Mouse (Mus musculus): ENCODE results near the gene Trcg1. TPM values are rescaled to one million over a fixed set of nuclear protein-coding genes. Genes with fewer than 3 reads are reported as not detected.
"Not testable (repeated sequence)": the region's sequence is repeated elsewhere in the genome, so short reads cannot be mapped to it uniquely, and the experiment has no call there.

Trcg1 gene
- polyA plus RNA-seq, 1 experiment from 2014 or later: not detected

DNA sequence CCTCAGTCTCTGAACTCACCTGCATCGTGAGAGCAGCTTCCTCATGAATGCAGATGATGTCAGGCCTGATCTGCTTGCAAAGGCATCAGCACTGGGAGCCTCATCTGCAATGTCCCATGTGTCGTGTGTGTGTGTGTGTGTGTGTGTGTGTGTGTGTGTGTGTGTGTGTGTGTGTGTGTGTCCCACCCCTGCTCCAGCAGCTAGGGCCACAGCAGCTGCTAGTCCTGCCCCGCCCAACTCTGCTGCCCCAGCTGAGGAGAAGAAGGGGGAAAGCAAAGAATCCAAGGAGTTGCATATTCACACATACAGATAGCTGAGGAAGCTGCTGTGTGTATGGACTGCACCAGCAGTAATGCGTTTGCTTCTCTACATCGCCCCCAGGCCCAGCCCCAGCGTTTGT, 19.1 kb upstream of the Trcg1 start:
- no peak overlapping the region for H3K4me3 ChIP-seq (ENCODE audit: low read depth, low read length)
- H3K36me3 ChIP-seq (ENCODE audit: control insufficient read depth, insufficient read depth, low read length): no peaks in the 10 kb centered on the region
- no peak for DNase-seq (ENCODE audit: low spot score)
- no peak overlapping the region for H3K27ac ChIP-seq (ENCODE audit: low read depth)
- no peak overlapping the region for H3K4me2 ChIP-seq (ENCODE audit: low read length)
- H3K4me1 ChIP-seq (replicated peaks; ENCODE audit: control insufficient read depth, insufficient read depth, low read length): 0 out of 2 replicates have a peak, but pooled peaks cover 7% of the 10 kb centered on the region
- H3K9ac ChIP-seq (ENCODE audit: low read length): no peak overlapping the region
- ATAC-seq (replicated peaks; ENCODE audit: low FRiP score, low TSS enrichment, low read depth): no peak
- H3K9me3 ChIP-seq (ENCODE audit: control insufficient read depth, low read length): no peaks in the 10 kb centered on the region
- no peaks in the 10 kb centered on the region for H3K27me3 ChIP-seq (replicated peaks; ENCODE audit: control insufficient read depth, insufficient read depth, low read length)
- WGBS: 78% methylated on average over 6 of the region's 6 CpGs

DNA sequence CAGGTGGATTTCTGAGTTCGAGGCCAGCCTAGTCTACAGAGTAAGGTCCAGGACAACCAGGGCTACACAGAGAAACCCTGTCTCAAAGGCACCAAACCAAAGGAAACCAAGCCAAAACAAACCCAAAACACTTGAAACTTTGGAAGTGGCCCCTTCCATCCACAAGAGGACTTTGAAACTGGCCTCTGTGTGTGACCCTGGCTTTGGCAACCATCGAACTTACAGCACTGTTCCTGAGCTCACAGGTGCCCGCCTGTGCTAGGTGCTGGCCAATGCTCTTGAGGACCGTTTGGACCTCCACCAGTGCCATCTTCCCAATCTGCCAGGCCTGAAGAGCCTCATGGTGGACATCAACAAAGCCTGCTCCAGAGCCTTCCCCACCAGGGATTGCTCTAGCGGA, 17.6 kb upstream of the Trcg1 start:
- ATAC-seq (replicated peaks; ENCODE audit: low FRiP score, low TSS enrichment, low read depth): no peak
- H3K9ac ChIP-seq (ENCODE audit: low read length): no peak overlapping the region
- 0 out of 2 replicates have a peak, but pooled peaks cover 3% of the 10 kb centered on the region for H3K4me1 ChIP-seq (replicated peaks; ENCODE audit: control insufficient read depth, insufficient read depth, low read length)
- H3K36me3 ChIP-seq (ENCODE audit: control insufficient read depth, insufficient read depth, low read length): no peaks in the 10 kb centered on the region
- H3K9me3 ChIP-seq (ENCODE audit: control insufficient read depth, low read length): no peaks in the 10 kb centered on the region
- 83% methylated on average over 5 of the region's 5 CpGs for WGBS
- H3K4me3 ChIP-seq (ENCODE audit: low read depth, low read length): no peak overlapping the region
- H3K27ac ChIP-seq (ENCODE audit: low read depth): no peak overlapping the region
- no peak overlapping the region for H3K4me2 ChIP-seq (ENCODE audit: low read length)
- DNase-seq (ENCODE audit: low spot score): no peak
- H3K27me3 ChIP-seq (replicated peaks; ENCODE audit: control insufficient read depth, insufficient read depth, low read length): no peaks in the 10 kb centered on the region

GRCm38 (mm10) chr9:57219511-57219910, 16.8 kb upstream of the Trcg1 start:
- Histone ChIP-seq H3K4me2 (ENCODE audit: low read length) (no peak overlapping the region), H3K4me1 (replicated peaks; ENCODE audit: control insufficient read depth, insufficient read depth, low read length) (no peaks in the 10 kb centered on the region), H3K36me3 (ENCODE audit: control insufficient read depth, insufficient read depth, low read length) (no peaks in the 10 kb centered on the region), H3K9me3 (ENCODE audit: control insufficient read depth, low read length) (no peaks in the 10 kb centered on the region), H3K27ac (ENCODE audit: low read depth) (no peak overlapping the region), H3K9ac (ENCODE audit: low read length) (no peak overlapping the region), H3K4me3 (ENCODE audit: low read depth, low read length) (no peak overlapping the region), H3K27me3 (replicated peaks; ENCODE audit: control insufficient read depth, insufficient read depth, low read length) (no peaks in the 10 kb centered on the region)
- DNase-seq (ENCODE audit: low spot score) (no peak), ATAC-seq (replicated peaks; ENCODE audit: low FRiP score, low TSS enrichment, low read depth) (no peak)
- 72% methylated on average over 1 of the region's 1 CpGs for WGBS

- WGBS: 18% methylated on average over 6 of the region's 6 CpGs
Observed at GRCm38 (mm10) chr9:57220356-57220755, 16.0 kb upstream of the Trcg1 start.

GRCm38 (mm10) chr9:57223341-57223740, 13.0 kb upstream of the Trcg1 start:
- DNase-seq (ENCODE audit: low spot score): no peak
- Histone ChIP-seq H3K4me2 (ENCODE audit: low read length) (no peak overlapping the region), H3K4me3 (ENCODE audit: low read depth, low read length) (no peak overlapping the region), H3K27ac (ENCODE audit: low read depth) (no peak overlapping the region), H3K27me3 (replicated peaks; ENCODE audit: control insufficient read depth, insufficient read depth, low read length) (no peaks in the 10 kb centered on the region), H3K9me3 (ENCODE audit: control insufficient read depth, low read length) (no peaks in the 10 kb centered on the region), H3K9ac (ENCODE audit: low read length) (no peak overlapping the region), H3K36me3 (ENCODE audit: control insufficient read depth, insufficient read depth, low read length) (no peaks in the 10 kb centered on the region), H3K4me1 (replicated peaks; ENCODE audit: control insufficient read depth, insufficient read depth, low read length) (no peaks in the 10 kb centered on the region)
- no peak for ATAC-seq (replicated peaks; ENCODE audit: low FRiP score, low TSS enrichment, low read depth)

More at GRCm38 (mm10) chr9:57220356-57220755, 16.0 kb upstream of the Trcg1 start:
- ATAC-seq (replicated peaks; ENCODE audit: low FRiP score, low TSS enrichment, low read depth): no peak
- Histone ChIP-seq H3K4me2 (ENCODE audit: low read length) (no peak overlapping the region), H3K9me3 (ENCODE audit: control insufficient read depth, low read length) (no peaks in the 10 kb centered on the region), H3K36me3 (ENCODE audit: control insufficient read depth, insufficient read depth, low read length) (no peaks in the 10 kb centered on the region), H3K27ac (ENCODE audit: low read depth) (no peak overlapping the region), H3K4me3 (ENCODE audit: low read depth, low read length) (no peak overlapping the region), H3K4me1 (replicated peaks; ENCODE audit: control insufficient read depth, insufficient read depth, low read length) (no peaks in the 10 kb centered on the region), H3K27me3 (replicated peaks; ENCODE audit: control insufficient read depth, insufficient read depth, low read length) (no peaks in the 10 kb centered on the region), H3K9ac (ENCODE audit: low read length) (no peak overlapping the region)
- DNase-seq (ENCODE audit: low spot score): no peak

DNA sequence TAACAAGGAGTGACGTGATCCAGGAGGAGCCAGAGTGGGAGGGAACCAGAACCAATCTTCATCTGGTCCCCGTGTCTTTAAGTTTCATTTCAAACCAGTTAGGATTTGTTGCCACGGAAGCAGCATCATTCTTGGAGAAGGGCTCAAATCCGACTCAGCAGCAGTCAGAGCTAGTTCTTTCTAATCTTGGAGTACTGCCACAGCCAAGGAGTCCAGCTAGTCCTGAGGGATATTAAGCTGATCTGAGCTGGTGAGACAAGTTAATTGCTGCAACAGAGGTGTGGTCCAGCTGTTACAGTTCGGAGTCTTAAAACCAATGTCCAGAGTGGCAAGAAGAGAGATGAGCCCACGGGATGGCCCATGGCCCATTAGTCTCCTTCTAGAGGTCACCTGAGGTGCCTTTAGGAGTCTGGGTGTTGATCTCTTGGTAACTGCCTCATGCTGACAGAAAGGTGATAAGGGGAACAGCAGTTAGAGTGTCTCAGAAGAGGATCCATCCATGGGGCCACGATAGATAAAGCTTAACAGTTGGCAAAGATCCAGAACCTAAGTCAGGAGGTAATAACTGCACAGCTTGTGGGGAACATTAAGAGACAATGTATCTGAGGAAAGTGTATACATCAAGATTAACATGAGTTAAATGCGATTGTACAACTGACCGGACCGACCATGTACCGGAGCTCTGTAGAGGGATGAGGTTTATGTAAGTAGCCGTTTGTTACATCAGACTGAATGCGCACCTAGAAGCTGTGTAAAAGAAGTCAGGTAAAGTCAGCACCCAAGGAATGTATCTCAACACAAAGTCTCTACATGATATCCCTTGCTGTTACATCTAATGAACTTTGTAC, 10.4 kb upstream of the Trcg1 start:
- ATAC-seq (replicated peaks; ENCODE audit: low FRiP score, low TSS enrichment, low read depth) (no peak), DNase-seq (ENCODE audit: low spot score) (no peak)
- no peaks in the 10 kb centered on the region for H3K36me3 ChIP-seq (ENCODE audit: control insufficient read depth, insufficient read depth, low read length)
- WGBS: 76% methylated on average over 13 of the region's 13 CpGs
- H3K27me3 ChIP-seq (replicated peaks; ENCODE audit: control insufficient read depth, insufficient read depth, low read length): no peaks in the 10 kb centered on the region
- H3K4me3 ChIP-seq (ENCODE audit: low read depth, low read length): no peak overlapping the region
- H3K9me3 ChIP-seq (ENCODE audit: control insufficient read depth, low read length): no peaks in the 10 kb centered on the region
- H3K9ac ChIP-seq (ENCODE audit: low read length): no peak overlapping the region
- no peak overlapping the region for H3K27ac ChIP-seq (ENCODE audit: low read depth)
- peaks cover 7% of the 10 kb centered on the region for H3K4me1 ChIP-seq (replicated peaks; ENCODE audit: control insufficient read depth, insufficient read depth, low read length)
- no peak overlapping the region for H3K4me2 ChIP-seq (ENCODE audit: low read length)

GRCm38 (mm10) chr9:57226628-57227122, 9.7 kb upstream of the Trcg1 start:
- H3K9me3 ChIP-seq (ENCODE audit: control insufficient read depth, low read length); H3K4me2 ChIP-seq (ENCODE audit: low read length); H3K27me3 ChIP-seq (replicated peaks; ENCODE audit: control insufficient read depth, insufficient read depth, low read length); H3K9ac ChIP-seq (ENCODE audit: low read length); H3K4me1 ChIP-seq (replicated peaks; ENCODE audit: control insufficient read depth, insufficient read depth, low read length); H3K27ac ChIP-seq (ENCODE audit: low read depth); DNase-seq (ENCODE audit: low spot score); ATAC-seq (replicated peaks; ENCODE audit: low FRiP score, low TSS enrichment, low read depth); H3K4me3 ChIP-seq (ENCODE audit: low read depth, low read length); H3K36me3 ChIP-seq (ENCODE audit: control insufficient read depth, insufficient read depth, low read length): not testable (repeated sequence)
- WGBS: 85% methylated on average over 6 of the region's 6 CpGs

GRCm38 (mm10) chr9:57227203-57227602, 9.2 kb upstream of the Trcg1 start:
- Histone ChIP-seq H3K4me3 (ENCODE audit: low read depth, low read length) (no peak overlapping the region), H3K36me3 (ENCODE audit: control insufficient read depth, insufficient read depth, low read length) (no peaks in the 10 kb centered on the region), H3K9me3 (ENCODE audit: control insufficient read depth, low read length) (no peaks in the 10 kb centered on the region), H3K4me2 (ENCODE audit: low read length) (no peak overlapping the region), H3K4me1 (replicated peaks; ENCODE audit: control insufficient read depth, insufficient read depth, low read length) (peaks cover 7% of the 10 kb centered on the region), H3K27me3 (replicated peaks; ENCODE audit: control insufficient read depth, insufficient read depth, low read length) (no peaks in the 10 kb centered on the region), H3K27ac (ENCODE audit: low read depth) (no peak overlapping the region), H3K9ac (ENCODE audit: low read length) (no peak overlapping the region)
- no peak for ATAC-seq (replicated peaks; ENCODE audit: low FRiP score, low TSS enrichment, low read depth)
- no peak for DNase-seq (ENCODE audit: low spot score)
- 60% methylated on average over 5 of the region's 5 CpGs for WGBS

GRCm38 (mm10) chr9:57228186-57228585, 8.2 kb upstream of the Trcg1 start:
- ATAC-seq (replicated peaks; ENCODE audit: low FRiP score, low TSS enrichment, low read depth) (no peak), DNase-seq (ENCODE audit: low spot score) (no peak)
- no peak overlapping the region for H3K9ac ChIP-seq (ENCODE audit: low read length)
- H3K4me3 ChIP-seq (ENCODE audit: low read depth, low read length): no peak overlapping the region
- peaks cover 7% of the 10 kb centered on the region for H3K4me1 ChIP-seq (replicated peaks; ENCODE audit: control insufficient read depth, insufficient read depth, low read length)
- WGBS: 69% methylated on average over 4 of the region's 4 CpGs
- no peaks in the 10 kb centered on the region for H3K27me3 ChIP-seq (replicated peaks; ENCODE audit: control insufficient read depth, insufficient read depth, low read length)
- no peaks in the 10 kb centered on the region for H3K9me3 ChIP-seq (ENCODE audit: control insufficient read depth, low read length)
- H3K27ac ChIP-seq (ENCODE audit: low read depth): no peak overlapping the region
- no peak overlapping the region for H3K4me2 ChIP-seq (ENCODE audit: low read length)
- no peaks in the 10 kb centered on the region for H3K36me3 ChIP-seq (ENCODE audit: control insufficient read depth, insufficient read depth, low read length)

Data from intestine, embryonic 14.5 days (tissue).